Mouse (Mus musculus): ENCODE results near the gene Polr3b. TPM values are rescaled to one million over a fixed set of nuclear protein-coding genes. Genes with fewer than 3 reads are reported as not detected.
A peak's percentile ranks its signal among the peaks of the same experiment; 100 is the strongest.

The Polr3b gene
- polyA plus RNA-seq, 1 experiment, result 8.2 TPM

- Histone ChIP-seq H3K4me3 (ENCODE audit: insufficient read depth, low read depth, low read length) (no peak overlapping the region), H3K4me1 (ENCODE audit: control insufficient read depth, insufficient read depth, insufficient read length, low read length) (no peaks in the 10 kb centered on the region), H3K27ac (replicated peaks; ENCODE audit: low read depth, low read length) (no peak overlapping the region)
These were observed 53.6 kb downstream of the Polr3b start for GRCm38 (mm10) chr10:84675653-84676052.

GRCm38 (mm10) chr10:84676511-84676910 is 54.4 kb downstream of the Polr3b start:
- Histone ChIP-seq H3K4me3 (ENCODE audit: insufficient read depth, low read depth, low read length) (no peak overlapping the region), H3K27ac (replicated peaks; ENCODE audit: low read depth, low read length) (no peak overlapping the region), H3K4me1 (ENCODE audit: control insufficient read depth, insufficient read depth, insufficient read length, low read length) (no peaks in the 10 kb centered on the region)

- H3K4me1 ChIP-seq (ENCODE audit: control insufficient read depth, insufficient read depth, insufficient read length, low read length), result no peaks in the 10 kb centered on the region
- H3K4me3 ChIP-seq (ENCODE audit: insufficient read depth, low read depth, low read length), result no peak overlapping the region
- no peak overlapping the region for H3K27ac ChIP-seq (replicated peaks; ENCODE audit: low read depth, low read length)
These were observed 55.8 kb downstream of the Polr3b start for GRCm38 (mm10) chr10:84677871-84678270.

- Histone ChIP-seq H3K4me3 (ENCODE audit: insufficient read depth, low read depth, low read length) (no peak overlapping the region), H3K4me1 (ENCODE audit: control insufficient read depth, insufficient read depth, insufficient read length, low read length) (no peaks in the 10 kb centered on the region), H3K27ac (replicated peaks; ENCODE audit: low read depth, low read length) (no peak overlapping the region)
These were observed 56.3 kb downstream of the Polr3b start for GRCm38 (mm10) chr10:84678441-84678840.

- Histone ChIP-seq H3K27ac (replicated peaks; ENCODE audit: low read depth, low read length) (peak overlapping the region; percentile 38), H3K4me1 (ENCODE audit: control insufficient read depth, insufficient read depth, insufficient read length, low read length) (peaks cover 6% of the 10 kb centered on the region; the same call in 1 of the 2 replicates), H3K4me3 (ENCODE audit: insufficient read depth, low read depth, low read length) (no peak overlapping the region)
These were observed 63.5 kb downstream of the Polr3b start for GRCm38 (mm10) chr10:84685444-84686121.

- H3K27ac ChIP-seq (replicated peaks; ENCODE audit: low read depth, low read length), result peak overlapping the region; percentile 53
- H3K4me3 ChIP-seq (ENCODE audit: insufficient read depth, low read depth, low read length), result no peak overlapping the region
- peaks cover 8% of the 10 kb centered on the region; the same call in 1 of the 2 replicates for H3K4me1 ChIP-seq (ENCODE audit: control insufficient read depth, insufficient read depth, insufficient read length, low read length)
These were observed 64.0 kb downstream of the Polr3b start for GRCm38 (mm10) chr10:84686122-84686497.

GRCm38 (mm10) chr10:84686705-84687104 is 64.6 kb downstream of the Polr3b start:
- Histone ChIP-seq H3K4me3 (ENCODE audit: insufficient read depth, low read depth, low read length) (no peak overlapping the region), H3K27ac (replicated peaks; ENCODE audit: low read depth, low read length) (peak overlapping the region; percentile 53), H3K4me1 (ENCODE audit: control insufficient read depth, insufficient read depth, insufficient read length, low read length) (peaks cover 10% of the 10 kb centered on the region; the same call in 1 of the 2 replicates)

- Histone ChIP-seq H3K4me3 (ENCODE audit: insufficient read depth, low read depth, low read length) (no peak overlapping the region), H3K4me1 (ENCODE audit: control insufficient read depth, insufficient read depth, insufficient read length, low read length) (peaks cover 10% of the 10 kb centered on the region; the same call in 1 of the 2 replicates), H3K27ac (replicated peaks; ENCODE audit: low read depth, low read length) (no peak overlapping the region)
These were observed 65.6 kb downstream of the Polr3b start for GRCm38 (mm10) chr10:84687736-84688135.

- Histone ChIP-seq H3K4me3 (ENCODE audit: insufficient read depth, low read depth, low read length) (no peak overlapping the region), H3K4me1 (ENCODE audit: control insufficient read depth, insufficient read depth, insufficient read length, low read length) (peaks cover 10% of the 10 kb centered on the region; the same call in 1 of the 2 replicates), H3K27ac (replicated peaks; ENCODE audit: low read depth, low read length) (no peak overlapping the region)
These were observed 67.8 kb downstream of the Polr3b start for GRCm38 (mm10) chr10:84689846-84690245.

- Histone ChIP-seq H3K4me1 (ENCODE audit: control insufficient read depth, insufficient read depth, insufficient read length, low read length) (peaks cover 4% of the 10 kb centered on the region; the same call in 1 of the 2 replicates), H3K27ac (replicated peaks; ENCODE audit: low read depth, low read length) (0 out of 2 replicates have a peak overlapping the region, but pooled peaks have one; percentile 2), H3K4me3 (ENCODE audit: insufficient read depth, low read depth, low read length) (no peak overlapping the region)
These were observed 68.7 kb downstream of the Polr3b start for GRCm38 (mm10) chr10:84690818-84691217.

- no peak overlapping the region for H3K27ac ChIP-seq (replicated peaks; ENCODE audit: low read depth, low read length)
These were observed 69.6 kb downstream of the Polr3b start for GRCm38 (mm10) chr10:84691692-84692091.

GRCm38 (mm10) chr10:84693841-84694638 is 71.9 kb downstream of the Polr3b start:
- Histone ChIP-seq H3K4me3 (ENCODE audit: insufficient read depth, low read depth, low read length) (no peak overlapping the region), H3K27ac (replicated peaks; ENCODE audit: low read depth, low read length) (no peak overlapping the region), H3K4me1 (ENCODE audit: control insufficient read depth, insufficient read depth, insufficient read length, low read length) (peaks cover 4% of the 10 kb centered on the region; the same call in 1 of the 2 replicates)

More at GRCm38 (mm10) chr10:84691692-84692091, 69.6 kb downstream of the Polr3b start:
- peaks cover 4% of the 10 kb centered on the region; the same call in 1 of the 2 replicates for H3K4me1 ChIP-seq (ENCODE audit: control insufficient read depth, insufficient read depth, insufficient read length, low read length)
- no peak overlapping the region for H3K4me3 ChIP-seq (ENCODE audit: insufficient read depth, low read depth, low read length)

- no peak overlapping the region for H3K4me3 ChIP-seq (ENCODE audit: insufficient read depth, low read depth, low read length)
- H3K27ac ChIP-seq (replicated peaks; ENCODE audit: low read depth, low read length), result no peak overlapping the region
- H3K4me1 ChIP-seq (ENCODE audit: control insufficient read depth, insufficient read depth, insufficient read length, low read length), result no peaks in the 10 kb centered on the region
These were observed 78.3 kb downstream of the Polr3b start for GRCm38 (mm10) chr10:84700236-84700987.

GRCm38 (mm10) chr10:84701110-84701509 is 79.0 kb downstream of the Polr3b start:
- 0 out of 2 replicates have a peak overlapping the region, but pooled peaks have one; percentile 23 for H3K27ac ChIP-seq (replicated peaks; ENCODE audit: low read depth, low read length)

GRCm38 (mm10) chr10:84702115-84702514 is 80.0 kb downstream of the Polr3b start:
- no peak overlapping the region for H3K27ac ChIP-seq (replicated peaks; ENCODE audit: low read depth, low read length)
- no peak overlapping the region for H3K4me3 ChIP-seq (ENCODE audit: insufficient read depth, low read depth, low read length)
- H3K4me1 ChIP-seq (ENCODE audit: control insufficient read depth, insufficient read depth, insufficient read length, low read length), result no peaks in the 10 kb centered on the region

More at GRCm38 (mm10) chr10:84701110-84701509, 79.0 kb downstream of the Polr3b start:
- no peak overlapping the region for H3K4me3 ChIP-seq (ENCODE audit: insufficient read depth, low read depth, low read length)
- no peaks in the 10 kb centered on the region for H3K4me1 ChIP-seq (ENCODE audit: control insufficient read depth, insufficient read depth, insufficient read length, low read length)

Data from brown adipose tissue, adult 24 weeks (tissue).